Mouse (Mus musculus) limb, embryonic 11.5 days (tissue): Measurements from ENCODE around the gene Lrrc23. TPM values are rescaled to one million over a fixed set of nuclear protein-coding genes. Genes with fewer than 3 reads are reported as not detected.

Experiments
- ATAC-seq: fragments of 200-750 bp; cut with Nextera tagmentation; 2 replicates; pipeline ENCODE4 v1.8.0; 2017; ENCODE audit warnings: low read depth; ENCODE audit not compliant: insufficient number of reproducible peaks, low FRiP score, low TSS enrichment
- DNase-seq: peaks from one replicate; pipeline ENCODE4 v3.0.0-alpha.2; 2015; ENCODE audit warnings: low spot score
- H3K27ac ChIP-seq: fragments of 300-500 bp; sonication (generic); replicated peaks from 2 replicates; pipeline ENCODE4 v1.5.1; 2014; ENCODE audit warnings: low read depth, mild to moderate bottlenecking, low read length
- H3K27me3 ChIP-seq: fragments of 300-500 bp; sonication (generic); 2 replicates; pipeline ENCODE4 v1.6.1; 2014; ENCODE audit warnings: mild to moderate bottlenecking, low read length, mixed read lengths; ENCODE audit not compliant: control insufficient read depth, insufficient read depth
- H3K36me3 ChIP-seq: fragments of 300-500 bp; sonication (generic); 2 replicates; pipeline ENCODE4 v1.6.1; 2014; ENCODE audit warnings: mild to moderate bottlenecking, low read length, moderate library complexity, mixed read lengths; ENCODE audit not compliant: control insufficient read depth, insufficient read depth
- H3K4me1 ChIP-seq: fragments of 300-500 bp; sonication (generic); 2 replicates; pipeline ENCODE4 v1.6.1; 2014; ENCODE audit warnings: low read length, mixed read lengths; ENCODE audit not compliant: control insufficient read depth, insufficient read depth
- H3K4me2 ChIP-seq: fragments of 300-500 bp; sonication (generic); 2 replicates; pipeline ENCODE4 v1.6.1; 2014; ENCODE audit warnings: low read depth, mild to moderate bottlenecking, moderate library complexity; ENCODE audit not compliant: severe bottlenecking
- H3K4me3 ChIP-seq: fragments of 300-500 bp; sonication (generic); 2 replicates; pipeline ENCODE4 v1.5.1; 2014; ENCODE audit warnings: low read depth, low read length
- H3K9ac ChIP-seq: fragments of 300-500 bp; sonication (generic); 2 replicates; pipeline ENCODE4 v1.6.1; 2014; ENCODE audit warnings: mild to moderate bottlenecking, low read length
- H3K9me3 ChIP-seq: fragments of 300-500 bp; sonication (generic); 2 replicates; pipeline ENCODE4 v1.6.1; 2016; ENCODE audit warnings: low read length; ENCODE audit not compliant: control insufficient read depth
- WGBS: fragments of 180-500 bp; shearing (Covaris S2); extraction: QIAGEN DNeasy Blood & Tissue Kit; methylation state at CpG from one replicate; pipeline ENCODE4 v1.1.7; 2014; 5-methylcytosine and 5-hydroxymethylcytosine counted together
- polyA plus RNA-seq: library from polyadenylated mRNA; unstranded; fragments of >200 nt; fragmentation: Nextera tagmentation; extraction: Ambion mirVana; gene quantifications from 2 replicates; pipeline ENCODE4 v1.2.1, GENCODE M21; 2014

Gene Lrrc23
- polyA plus RNA-seq, 1 experiment from 2014 or later: 1.0 TPM

GRCm38 (mm10) chr6:124740888-124741761, 38.4 kb downstream of the Lrrc23 start, which contains the start of gene Grcc10:
TSS of gene Grcc10 (minus strand) at chr6:124741374.
- under 1% methylated on average over 41 of the region's 41 CpGs for WGBS
- H3K9ac ChIP-seq: peak within 1 kb of the TSS; percentile 95

GRCm38 (mm10) chr6:124740211-124740887, 39.2 kb downstream of the Lrrc23 start:
- peak; percentile 8; the same call in 1 of the 2 replicates for ATAC-seq
- no peak for DNase-seq

More at GRCm38 (mm10) chr6:124740888-124741761, 38.4 kb downstream of the Lrrc23 start, which contains the start of gene Grcc10:
- Histone ChIP-seq H3K4me1 (peaks cover 14% of the 10 kb centered on the region), H3K4me2 (peak within 1 kb of the TSS; percentile 80), H3K36me3 (peaks cover 11% of the 10 kb centered on the region), H3K4me3 (peak within 1 kb of the TSS; percentile 67), H3K27ac (peak within 1 kb of the TSS; percentile 99), H3K9me3 (no peaks in the 10 kb centered on the region), H3K27me3 (no peaks in the 10 kb centered on the region)
- DNase-seq (peak; percentile 94), ATAC-seq (peak; percentile 85)

GRCm38 (mm10) chr6:124739231-124739796, 40.2 kb downstream of the Lrrc23 start:
- WGBS: 86% methylated on average over 10 of the region's 10 CpGs
- Histone ChIP-seq H3K9ac (no peak overlapping the region), H3K4me3 (no peak overlapping the region), H3K36me3 (peaks cover 4% of the 10 kb centered on the region; the same call in 1 of the 2 replicates), H3K27me3 (no peaks in the 10 kb centered on the region), H3K4me2 (no peak overlapping the region), H3K4me1 (peaks cover 2% of the 10 kb centered on the region; the same call in 1 of the 2 replicates), H3K27ac (no peak overlapping the region), H3K9me3 (no peaks in the 10 kb centered on the region)
- ATAC-seq (no peak), DNase-seq (no peak)

More at GRCm38 (mm10) chr6:124740211-124740887, 39.2 kb downstream of the Lrrc23 start:
- Histone ChIP-seq H3K9ac (peak overlapping the region; percentile 95), H3K27me3 (no peaks in the 10 kb centered on the region), H3K4me3 (peak overlapping the region; percentile 67), H3K4me1 (peaks cover 10% of the 10 kb centered on the region), H3K36me3 (peaks cover 11% of the 10 kb centered on the region), H3K27ac (peak overlapping the region; percentile 99), H3K4me2 (peak overlapping the region; percentile 80), H3K9me3 (no peaks in the 10 kb centered on the region)
- under 1% methylated on average over 29 of the region's 29 CpGs for WGBS

- WGBS: 34% methylated on average over 15 of the region's 15 CpGs
- Histone ChIP-seq H3K27ac (no peak within 1 kb of the TSS), H3K4me2 (no peak within 1 kb of the TSS)
Measured at GRCm38 (mm10) chr6:124738511-124739023, 41.0 kb downstream of the Lrrc23 start, which contains the start of gene Ptpn6. TSS of gene Ptpn6 (minus strand) at chr6:124738714.

GRCm38 (mm10) chr6:124737040-124737439, 42.5 kb downstream of the Lrrc23 start:
- peaks cover 11% of the 10 kb centered on the region for H3K4me1 ChIP-seq
- 92% methylated on average over 11 of the region's 11 CpGs for WGBS
- DNase-seq (no peak), ATAC-seq (no peak)
- no peaks in the 10 kb centered on the region for H3K27me3 ChIP-seq
- no peak overlapping the region for H3K27ac ChIP-seq
- no peaks in the 10 kb centered on the region for H3K36me3 ChIP-seq
- no peaks in the 10 kb centered on the region for H3K9me3 ChIP-seq
- H3K4me3 ChIP-seq: no peak overlapping the region
- no peak overlapping the region for H3K4me2 ChIP-seq
- H3K9ac ChIP-seq: no peak overlapping the region

More at GRCm38 (mm10) chr6:124738511-124739023, 41.0 kb downstream of the Lrrc23 start, which contains the start of gene Ptpn6:
- ATAC-seq: no peak
- Histone ChIP-seq H3K4me1 (peaks cover 2% of the 10 kb centered on the region; the same call in 1 of the 2 replicates), H3K9ac (no peak within 1 kb of the TSS), H3K9me3 (no peaks in the 10 kb centered on the region), H3K27me3 (no peaks in the 10 kb centered on the region), H3K4me3 (no peak within 1 kb of the TSS), H3K36me3 (peaks cover 4% of the 10 kb centered on the region; the same call in 1 of the 2 replicates)
- DNase-seq: peak; percentile 54

- DNase-seq (no peak), ATAC-seq (no peak)
- Histone ChIP-seq H3K9me3 (no peaks in the 10 kb centered on the region), H3K27me3 (no peaks in the 10 kb centered on the region), H3K27ac (no peak overlapping the region), H3K36me3 (no peaks in the 10 kb centered on the region), H3K4me3 (no peak overlapping the region), H3K4me1 (peaks cover 9% of the 10 kb centered on the region), H3K4me2 (no peak overlapping the region), H3K9ac (no peak overlapping the region)
- 88% methylated on average over 3 of the region's 3 CpGs for WGBS
Measured at GRCm38 (mm10) chr6:124734417-124734816, 45.1 kb downstream of the Lrrc23 start.

- no peak overlapping the region; the same call in 1 of the 2 replicates for H3K4me2 ChIP-seq
- peaks cover 9% of the 10 kb centered on the region for H3K4me1 ChIP-seq
- no peaks in the 10 kb centered on the region for H3K36me3 ChIP-seq
- H3K27ac ChIP-seq: no peak overlapping the region
- no peaks in the 10 kb centered on the region for H3K27me3 ChIP-seq
- no peaks in the 10 kb centered on the region for H3K9me3 ChIP-seq
- no peak overlapping the region for H3K4me3 ChIP-seq
- WGBS: 52% methylated on average over 19 of the region's 19 CpGs
- DNase-seq (no peak), ATAC-seq (no peak)
- 0 out of 2 replicates have a peak overlapping the region, but pooled peaks have one; percentile 27 for H3K9ac ChIP-seq
Measured at GRCm38 (mm10) chr6:124732476-124733370, 46.8 kb downstream of the Lrrc23 start.
